Mouse (Mus musculus): ENCODE data around the gene Fn1. TPM values are rescaled to one million over a fixed set of nuclear protein-coding genes. Genes with fewer than 3 reads are reported as not detected.

The Fn1 gene
- polyA plus RNA-seq, 1 experiment, result 112 TPM

DNA sequence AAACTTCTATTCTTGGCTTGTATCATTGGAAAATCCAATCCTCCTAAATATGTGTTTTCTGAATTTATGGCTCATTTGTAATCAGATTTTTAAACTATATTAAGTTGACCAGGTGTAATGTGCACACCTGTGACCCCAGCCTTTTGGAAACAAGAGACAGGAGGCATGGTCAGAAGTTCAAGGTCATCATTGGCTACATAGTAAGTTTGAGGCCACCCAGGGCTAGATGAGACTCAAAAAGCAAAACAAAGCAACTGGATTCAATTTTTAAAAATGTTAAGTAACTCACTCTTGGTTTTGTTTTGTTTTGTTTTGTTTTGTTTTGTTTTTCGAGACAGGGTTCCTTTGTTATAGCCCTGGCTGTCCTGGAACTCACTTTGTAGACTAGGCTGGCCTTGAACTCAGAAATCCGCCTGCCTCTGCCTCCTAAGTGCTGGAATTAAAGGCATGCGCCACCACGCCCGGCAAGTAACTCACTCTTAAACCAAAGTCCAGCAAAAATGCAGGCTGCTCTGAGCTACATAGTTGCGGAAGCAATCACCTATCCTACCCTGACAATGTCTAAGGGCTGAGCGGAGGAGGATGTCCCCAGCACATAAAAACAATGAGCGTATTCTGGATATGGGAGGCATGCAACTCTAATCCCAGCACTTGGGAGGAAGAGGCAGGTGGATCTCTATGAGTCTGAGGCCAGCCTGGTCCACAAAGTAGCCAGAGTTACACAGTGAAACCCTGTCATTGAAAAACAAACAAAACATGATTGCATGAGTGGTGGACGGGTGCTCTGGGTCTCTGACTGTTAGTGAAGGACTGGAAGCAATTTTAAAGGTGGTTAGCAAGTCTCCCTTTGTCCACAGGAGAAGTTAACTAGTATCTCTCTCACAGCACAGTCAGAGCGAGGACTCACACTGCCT lies 17.6 kb downstream of the Fn1 start:
- no peaks in the 10 kb centered on the region; the same call in 1 of the 2 replicates for H3K4me1 ChIP-seq (ENCODE audit: control insufficient read depth, insufficient read depth, low read length)
- no peak overlapping the region for H3K4me3 ChIP-seq (replicated peaks; ENCODE audit: control insufficient read depth, low read depth, low read length)
- H3K27ac ChIP-seq (ENCODE audit: control insufficient read depth, insufficient read depth, low read depth, low read length, poor library complexity), result no peak overlapping the region
- WGBS, result 88% methylated on average over 10 of the region's 10 CpGs
- TF ChIP-seq CTCF (IDR thresholded peaks at IDR 0.05; ENCODE audit: control insufficient read depth, insufficient read depth, low read length) (no peak), POLR2A (IDR thresholded peaks at IDR 0.05; ENCODE audit: borderline replicate concordance, control insufficient read depth, low read depth, low read length) (no peak)

DNA sequence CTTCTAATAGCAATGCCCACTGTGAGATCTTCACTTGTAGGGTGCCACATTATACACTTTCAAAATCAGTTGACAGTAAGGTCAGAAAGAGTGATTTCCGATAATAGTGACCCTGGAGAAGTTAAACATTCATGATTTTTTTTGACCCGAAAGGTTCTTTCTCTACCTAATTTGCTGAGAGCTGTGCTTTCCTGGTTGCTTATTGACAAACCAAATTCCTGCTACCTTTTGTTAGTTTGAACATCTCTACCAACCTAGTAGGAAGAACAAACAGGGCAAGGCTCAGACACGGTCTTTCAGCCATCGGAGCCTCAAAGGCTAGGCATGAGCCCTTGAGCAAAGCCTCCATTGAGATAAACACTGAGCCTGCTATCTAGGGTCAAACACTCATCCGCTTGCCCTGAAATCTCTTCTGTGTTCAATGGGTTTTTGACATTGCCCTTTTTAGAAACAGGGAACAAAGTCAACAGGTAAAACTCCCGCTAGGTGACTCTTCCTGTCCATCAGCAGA lies 18.5 kb downstream of the Fn1 start:
- TF ChIP-seq POLR2A (IDR thresholded peaks at IDR 0.05; ENCODE audit: borderline replicate concordance, control insufficient read depth, low read depth, low read length), result no peak
- no peak for TF ChIP-seq CTCF (IDR thresholded peaks at IDR 0.05; ENCODE audit: control insufficient read depth, insufficient read depth, low read length)
- no peak overlapping the region for H3K27ac ChIP-seq (ENCODE audit: control insufficient read depth, insufficient read depth, low read depth, low read length, poor library complexity)
- H3K4me3 ChIP-seq (replicated peaks; ENCODE audit: control insufficient read depth, low read depth, low read length), result no peak overlapping the region
- 89% methylated on average over 6 of the region's 6 CpGs for WGBS
- H3K4me1 ChIP-seq (ENCODE audit: control insufficient read depth, insufficient read depth, low read length), result no peaks in the 10 kb centered on the region; the same call in 1 of the 2 replicates

DNA sequence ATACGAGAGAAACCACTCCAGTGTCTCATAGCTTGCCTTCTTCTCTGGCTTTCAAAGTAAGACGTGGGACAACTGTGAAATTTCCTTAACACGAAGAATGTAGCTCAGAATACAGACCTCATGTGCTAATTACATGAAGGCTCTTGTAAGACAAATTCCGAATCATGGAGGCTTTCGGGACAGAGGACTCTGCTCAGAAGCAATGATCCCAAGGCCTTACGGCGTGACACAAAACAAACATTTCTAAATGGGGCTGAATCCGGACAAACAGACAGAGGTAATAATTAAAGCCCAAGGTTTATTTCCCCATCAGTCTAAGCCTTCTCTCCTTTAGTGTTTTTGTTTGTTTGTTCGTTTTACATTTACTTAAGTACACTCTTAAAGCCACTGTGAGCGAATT lies 20.6 kb downstream of the Fn1 start:
- TF ChIP-seq CTCF (IDR thresholded peaks at IDR 0.05; ENCODE audit: control insufficient read depth, insufficient read depth, low read length) (no peak), POLR2A (IDR thresholded peaks at IDR 0.05; ENCODE audit: borderline replicate concordance, control insufficient read depth, low read depth, low read length) (no peak)
- WGBS, result 80% methylated on average over 10 of the region's 10 CpGs
- no peak overlapping the region for H3K27ac ChIP-seq (ENCODE audit: control insufficient read depth, insufficient read depth, low read depth, low read length, poor library complexity)

DNA sequence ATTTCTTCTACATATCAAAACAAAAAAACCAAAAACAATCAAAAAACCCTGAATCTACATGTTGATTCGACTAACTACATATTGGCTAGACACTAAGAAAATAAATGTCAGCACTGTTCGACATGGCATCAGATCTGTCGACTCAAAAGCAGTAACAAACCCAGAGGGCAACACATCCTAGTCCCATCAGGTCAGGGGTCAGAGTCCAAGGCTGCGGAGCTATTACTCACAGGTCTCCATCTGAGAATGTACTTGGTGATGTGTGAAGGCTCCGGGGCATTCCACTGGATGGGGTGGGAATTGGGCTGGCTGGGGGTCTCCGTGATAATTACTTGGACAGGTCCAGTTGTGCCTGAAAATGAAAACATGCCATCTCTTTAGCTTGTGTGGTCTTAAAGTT lies 21.2 kb downstream of the Fn1 start:
- no peaks in the 10 kb centered on the region; the same call in 1 of the 2 replicates for H3K4me1 ChIP-seq (ENCODE audit: control insufficient read depth, insufficient read depth, low read length)
- TF ChIP-seq CTCF (IDR thresholded peaks at IDR 0.05; ENCODE audit: control insufficient read depth, insufficient read depth, low read length) (no peak), POLR2A (IDR thresholded peaks at IDR 0.05; ENCODE audit: borderline replicate concordance, control insufficient read depth, low read depth, low read length) (no peak)
- no peak overlapping the region for H3K4me3 ChIP-seq (replicated peaks; ENCODE audit: control insufficient read depth, low read depth, low read length)
- no peak overlapping the region for H3K27ac ChIP-seq (ENCODE audit: control insufficient read depth, insufficient read depth, low read depth, low read length, poor library complexity)
- WGBS, result 85% methylated on average over 6 of the region's 6 CpGs

More for the DNA sequence above, 20.6 kb downstream of the Fn1 start:
- Histone ChIP-seq H3K4me3 (replicated peaks; ENCODE audit: control insufficient read depth, low read depth, low read length) (no peak overlapping the region), H3K4me1 (ENCODE audit: control insufficient read depth, insufficient read depth, low read length) (no peaks in the 10 kb centered on the region; the same call in 1 of the 2 replicates)

DNA sequence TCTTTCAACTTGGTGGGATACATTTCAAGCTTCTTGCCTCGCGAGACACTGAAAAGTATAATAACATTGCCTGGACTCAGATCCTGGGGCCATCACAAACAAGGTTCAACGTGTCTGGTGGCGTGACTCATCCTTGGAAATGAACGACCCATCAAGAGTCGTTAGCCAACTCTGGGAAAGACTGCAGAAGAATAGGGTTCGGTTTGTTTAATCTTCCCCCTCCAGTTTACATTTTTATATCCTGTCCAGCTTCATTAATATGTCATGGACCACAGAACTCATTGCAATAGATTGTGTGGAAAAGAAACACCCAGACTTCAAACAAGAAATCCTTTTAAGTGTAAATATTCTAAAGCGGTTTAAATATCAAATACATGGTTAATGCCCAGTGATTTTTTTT lies 22.8 kb downstream of the Fn1 start:
- 84% methylated on average over 8 of the region's 8 CpGs for WGBS
- TF ChIP-seq CTCF (IDR thresholded peaks at IDR 0.05; ENCODE audit: control insufficient read depth, insufficient read depth, low read length) (no peak), POLR2A (IDR thresholded peaks at IDR 0.05; ENCODE audit: borderline replicate concordance, control insufficient read depth, low read depth, low read length) (no peak)
- no peaks in the 10 kb centered on the region for H3K4me1 ChIP-seq (ENCODE audit: control insufficient read depth, insufficient read depth, low read length)
- no peak overlapping the region for H3K4me3 ChIP-seq (replicated peaks; ENCODE audit: control insufficient read depth, low read depth, low read length)
- H3K27ac ChIP-seq (ENCODE audit: control insufficient read depth, insufficient read depth, low read depth, low read length, poor library complexity), result no peak overlapping the region

DNA sequence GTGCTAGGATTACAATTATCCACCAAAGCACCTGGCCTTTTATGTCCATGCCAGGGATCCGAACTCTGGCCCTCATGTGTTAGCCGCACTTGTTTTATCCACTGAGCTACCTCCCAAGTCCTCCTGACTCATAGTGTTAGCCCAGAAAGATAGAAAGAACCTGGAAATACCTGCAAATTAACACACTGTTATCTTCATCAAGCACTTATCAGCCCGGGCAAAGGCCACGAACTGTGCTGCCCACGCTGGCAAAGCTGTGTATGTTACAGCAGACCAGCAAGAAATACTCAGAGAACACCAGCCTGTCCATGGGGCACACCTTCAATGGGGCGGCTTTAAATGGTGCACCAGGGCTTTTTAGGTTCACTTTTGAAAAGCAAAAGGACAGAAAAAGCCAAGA lies 29.4 kb downstream of the Fn1 start:
- Histone ChIP-seq H3K27ac (ENCODE audit: control insufficient read depth, insufficient read depth, low read depth, low read length, poor library complexity) (no peak overlapping the region), H3K4me3 (replicated peaks; ENCODE audit: control insufficient read depth, low read depth, low read length) (no peak overlapping the region), H3K4me1 (ENCODE audit: control insufficient read depth, insufficient read depth, low read length) (no peaks in the 10 kb centered on the region)
- TF ChIP-seq POLR2A (IDR thresholded peaks at IDR 0.05; ENCODE audit: borderline replicate concordance, control insufficient read depth, low read depth, low read length), result no peak
- 82% methylated on average over 6 of the region's 6 CpGs for WGBS

DNA sequence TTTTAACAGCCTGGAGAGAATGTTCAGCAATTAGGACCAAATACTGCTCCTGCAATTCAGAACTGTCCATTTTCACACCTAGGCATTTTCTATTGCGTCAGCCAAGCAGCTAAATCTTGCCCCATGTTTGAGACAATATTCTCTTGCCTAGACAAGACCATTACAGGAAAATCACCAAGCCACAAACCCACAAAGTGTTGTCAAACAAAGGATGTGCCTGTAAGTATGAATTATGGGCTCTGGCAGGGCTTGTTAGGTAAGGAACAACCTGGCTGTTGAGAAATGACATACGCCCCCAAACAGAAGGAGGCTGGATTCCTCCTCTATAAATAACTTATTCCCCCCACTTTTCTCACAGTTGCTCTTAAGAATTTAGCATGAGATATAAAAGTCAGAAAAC lies 31.5 kb downstream of the Fn1 start:
- Histone ChIP-seq H3K27ac (ENCODE audit: control insufficient read depth, insufficient read depth, low read depth, low read length, poor library complexity) (no peak overlapping the region), H3K4me3 (replicated peaks; ENCODE audit: control insufficient read depth, low read depth, low read length) (no peak overlapping the region), H3K4me1 (ENCODE audit: control insufficient read depth, insufficient read depth, low read length) (no peaks in the 10 kb centered on the region)
- 16% methylated on average over 2 of the region's 2 CpGs for WGBS
- no peak for TF ChIP-seq POLR2A (IDR thresholded peaks at IDR 0.05; ENCODE audit: borderline replicate concordance, control insufficient read depth, low read depth, low read length)
- no peak for TF ChIP-seq CTCF (IDR thresholded peaks at IDR 0.05; ENCODE audit: control insufficient read depth, insufficient read depth, low read length)

DNA sequence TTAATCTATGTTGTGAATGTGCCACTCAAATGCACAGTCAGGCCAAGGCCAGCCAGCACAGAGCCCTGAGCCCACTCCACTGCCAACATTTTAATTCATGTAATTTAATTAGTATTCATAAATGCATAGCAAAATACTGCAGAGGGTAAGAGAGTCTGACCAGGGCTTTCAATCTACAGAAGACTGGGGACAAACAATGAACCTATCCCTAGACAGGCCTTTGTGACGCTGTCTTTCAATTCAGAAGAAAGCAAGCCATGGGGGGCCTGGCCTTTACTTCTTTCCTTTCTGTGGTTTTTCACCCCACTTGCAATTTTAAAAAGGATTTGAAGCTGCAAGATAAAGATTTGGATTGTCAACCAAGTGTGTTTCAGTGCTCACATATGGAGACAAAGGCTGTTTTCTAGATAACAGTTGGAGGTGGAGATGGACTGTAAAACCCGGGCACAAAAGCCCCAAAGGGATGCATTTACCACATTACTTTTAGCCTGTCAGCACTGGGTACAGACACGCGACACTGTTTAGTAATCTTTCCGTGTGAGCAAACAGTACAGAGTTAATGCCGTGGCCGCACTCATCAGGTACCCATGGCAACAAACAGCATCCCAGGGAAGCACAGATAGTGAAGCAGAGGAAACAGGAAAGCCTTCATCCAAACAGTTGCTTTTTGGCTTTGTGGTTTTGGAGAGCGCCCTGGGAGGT lies 38.3 kb downstream of the Fn1 start:
- H3K4me3 ChIP-seq (replicated peaks; ENCODE audit: control insufficient read depth, low read depth, low read length), result no peak overlapping the region
- no peaks in the 10 kb centered on the region for H3K4me1 ChIP-seq (ENCODE audit: control insufficient read depth, insufficient read depth, low read length)
- TF ChIP-seq CTCF (IDR thresholded peaks at IDR 0.05; ENCODE audit: control insufficient read depth, insufficient read depth, low read length) (no peak), POLR2A (IDR thresholded peaks at IDR 0.05; ENCODE audit: borderline replicate concordance, control insufficient read depth, low read depth, low read length) (no peak)
- H3K27ac ChIP-seq (ENCODE audit: control insufficient read depth, insufficient read depth, low read depth, low read length, poor library complexity), result no peak overlapping the region
- WGBS, result 76% methylated on average over 8 of the region's 8 CpGs

Data from bone marrow, adult 2 months (tissue).